25 mouse cellular contexts compared by ENCODE assay signal in the genomic region with DNA sequence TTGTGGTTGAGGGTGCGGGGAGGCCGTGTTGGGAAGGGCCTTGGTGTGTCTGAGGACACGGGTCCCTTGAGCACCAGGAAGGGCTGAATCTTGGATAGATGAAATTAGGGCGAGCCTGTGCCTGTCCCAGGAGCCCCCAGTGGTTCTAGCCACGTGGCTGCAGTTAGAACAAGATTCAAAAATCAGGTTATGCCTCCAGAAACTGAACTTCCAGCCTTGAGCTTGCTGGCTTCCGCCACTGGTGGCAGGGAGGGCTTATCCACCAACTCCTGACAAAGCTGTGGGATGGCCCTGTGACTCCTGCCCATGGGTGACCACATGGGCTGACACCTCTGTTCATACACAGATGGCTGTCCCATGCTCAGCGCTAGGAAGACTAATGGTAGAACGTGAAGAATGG. TPM values are rescaled to one million over a fixed set of nuclear protein-coding genes. Genes with fewer than 3 reads are reported as not detected.
DNase-seq lines count a peak whose midpoint lies in the region; TF ChIP-seq lines count a peak whose summit lies in the region.
"Had no signal": no experiment of that assay in that cellular context is flagged by ENCODE, and none has a peak within 500 bp of the region (broad histone marks: within the 10 kb centered on the region; RNA-seq: fewer than 3 reads in every experiment).

No protein-coding gene starts in this region.

- peaks cover 33% of the 10 kb centered on the region; the same call in 1 of the 2 replicates for H3K4me1 ChIP-seq in spleen, adult 2 months (ENCODE audit: control insufficient read depth, insufficient read depth, insufficient read length)
- H3K4me1 ChIP-seq: embryonic facial prominence, embryonic 10.5 days; embryonic facial prominence, embryonic 13.5 days; forebrain, embryonic 12.5 days; forebrain, embryonic 15.5 days; heart, embryonic 12.5 days; heart, embryonic 15.5 days; hindbrain, embryonic 10.5 days; hindbrain, embryonic 13.5 days had no signal

- 58% methylated on average over 8 of the region's 8 CpGs for WGBS in spleen, adult 2 months

- H3K36me3 ChIP-seq in spleen, adult 2 months (ENCODE audit: control insufficient read depth, insufficient read depth, low read length) = no peaks in the 10 kb centered on the region
- H3K36me3 ChIP-seq: forebrain, embryonic 12.5 days; forebrain, embryonic 15.5 days; heart, embryonic 12.5 days; heart, embryonic 15.5 days; hindbrain, embryonic 10.5 days; hindbrain, embryonic 13.5 days had no signal

- no peak for TF ChIP-seq POLR2A in spleen, adult 2 months (IDR thresholded peaks at IDR 0.05; ENCODE audit: low read depth, low read length)

- H3K27ac ChIP-seq in spleen, adult 2 months (ENCODE audit: insufficient read depth, low read length) = peak overlapping the region; percentile 87
- H3K27ac ChIP-seq: embryonic facial prominence, embryonic 10.5 days; embryonic facial prominence, embryonic 13.5 days; forebrain, embryonic 12.5 days; forebrain, embryonic 15.5 days; heart, embryonic 15.5 days; hindbrain, embryonic 10.5 days; hindbrain, embryonic 13.5 days had no signal

- DNase-seq in spleen, adult 2 months (ENCODE audit: low read depth in 1 of 2, low spot score in 2 of 2) = no peak
- no peak for DNase-seq in spleen, postnatal 14 days (ENCODE audit: low spot score in 2 of 2)
- DNase-seq in thymus, postnatal 25 days = peak; percentile 51
- DNase-seq in thymus, adult 18-20 months = no peak
- DNase-seq in induced T-regulatory cell, adult 2 months (ENCODE audit: low read depth) = peak; percentile 29
- no peak for DNase-seq in embryo, embryonic 11 days
- DNase-seq: adrenal gland, adult 8-10 months; adrenal gland, postnatal 25 days; cerebellum, adult 11 months; cerebellum, adult 2 months; cerebellum, adult 9-11 months; cerebellum, postnatal 25 days; gastrocnemius, postnatal 14 days; heart, adult 11 months; heart, postnatal 10 days; heart, postnatal 36 days had no signal

- no peaks in the 10 kb centered on the region for H3K27me3 ChIP-seq in spleen, adult 2 months (ENCODE audit: control insufficient read depth, insufficient read depth, low read length)
- H3K27me3 ChIP-seq: embryonic facial prominence, embryonic 13.5 days; forebrain, embryonic 12.5 days; forebrain, embryonic 15.5 days; heart, embryonic 15.5 days; hindbrain, embryonic 13.5 days had no signal

- no peak overlapping the region for H3K4me3 ChIP-seq in spleen, adult 2 months (ENCODE audit: extremely low read depth, insufficient read depth, insufficient read length)
- H3K4me3 ChIP-seq: embryonic facial prominence, embryonic 10.5 days; embryonic facial prominence, embryonic 13.5 days; erythroblast, embryonic 14.5 days; forebrain, embryonic 12.5 days; forebrain, embryonic 15.5 days; heart, embryonic 12.5 days; heart, embryonic 15.5 days; hindbrain, embryonic 10.5 days; hindbrain, embryonic 13.5 days had no signal

- TF ChIP-seq CTCF in spleen, adult 2 months (IDR thresholded peaks at IDR 0.05; ENCODE audit: extremely low read depth, insufficient read depth, insufficient read length, insufficient replicate concordance) = no peak

RNA-seq across cellular contexts. Expression of gene Alkbh4, which starts 11.8 kb away (rescaled TPM):
- 19.6 and 28.4 TPM in 2 replicates for polyA plus RNA-seq in spleen, adult 2 months (2012; rRNA removed)

RNA-seq across cellular contexts. Expression of gene Lrwd1, which starts 11.8 kb away (rescaled TPM):
- polyA plus RNA-seq in spleen, adult 2 months (2012; rRNA removed) = 39.5 and 46.4 TPM in 2 replicates

RNA-seq across cellular contexts. Expression of gene Orai2, which starts 22.8 kb away (rescaled TPM):
- 113 and 167 TPM in 2 replicates for polyA plus RNA-seq in spleen, adult 2 months (2012; rRNA removed)

RNA-seq across cellular contexts. Expression of gene Polr2j, which starts 31.3 kb away (rescaled TPM):
- 32.3 and 38.1 TPM in 2 replicates for polyA plus RNA-seq in spleen, adult 2 months (2012; rRNA removed)

RNA-seq across cellular contexts. Expression of gene Prkrip1, which starts 51.1 kb away (rescaled TPM):
- 7.3 and 8.8 TPM in 2 replicates for polyA plus RNA-seq in spleen, adult 2 months (2012; rRNA removed)

Comparison
In these comparisons a context has a peak if more than half of its experiments do, and no peak if none do; other contexts are left out.
1. DNase-seq: peak in thymus, postnatal 25 days (single experiment) and induced T-regulatory cell, adult 2 months (single experiment); none in spleen, adult 2 months (0 of 2), spleen, postnatal 14 days (0 of 2), thymus, adult 18-20 months (0 of 2) and embryo, embryonic 11 days (single experiment).